Mouse (Mus musculus): ENCODE measurements around the gene 1700023F06Rik. TPM values are rescaled to one million over a fixed set of nuclear protein-coding genes. Genes with fewer than 3 reads are reported as not detected.

Gene 1700023F06Rik
- polyA plus RNA-seq, 1 experiment from 2014 or later = 0.12 TPM

GRCm38 (mm10) chr11:103181349-103181748 is 27.0 kb downstream of the 1700023F06Rik start:
- H3K4me1 ChIP-seq (ENCODE audit: control insufficient read depth, insufficient read depth, low read length) = no peaks in the 10 kb centered on the region
- ATAC-seq (ENCODE audit: low FRiP score) (no peak), DNase-seq (ENCODE audit: low spot score, missing footprints) (no peak)
- no peaks in the 10 kb centered on the region; the same call in 1 of the 2 replicates for H3K27me3 ChIP-seq (ENCODE audit: control insufficient read depth, insufficient read depth, low read length)
- no peak overlapping the region for H3K9ac ChIP-seq (ENCODE audit: low read length)
- H3K36me3 ChIP-seq (ENCODE audit: control insufficient read depth, insufficient read depth, low read length) = no peaks in the 10 kb centered on the region
- H3K27ac ChIP-seq (ENCODE audit: low read depth, low read length) = no peak overlapping the region
- no peak overlapping the region for H3K4me3 ChIP-seq (ENCODE audit: low read depth, low read length)
- whole genome bisulfite sequencing = 80% methylated on average over 9 of the region's 9 CpGs
- no peaks in the 10 kb centered on the region for H3K9me3 ChIP-seq (ENCODE audit: control insufficient read depth, low read length)
- no peak overlapping the region for H3K4me2 ChIP-seq

- 76% methylated on average over 1 of the region's 1 CpGs for WGBS
These were observed 27.9 kb downstream of the 1700023F06Rik start for GRCm38 (mm10) chr11:103180426-103180825.

DNA sequence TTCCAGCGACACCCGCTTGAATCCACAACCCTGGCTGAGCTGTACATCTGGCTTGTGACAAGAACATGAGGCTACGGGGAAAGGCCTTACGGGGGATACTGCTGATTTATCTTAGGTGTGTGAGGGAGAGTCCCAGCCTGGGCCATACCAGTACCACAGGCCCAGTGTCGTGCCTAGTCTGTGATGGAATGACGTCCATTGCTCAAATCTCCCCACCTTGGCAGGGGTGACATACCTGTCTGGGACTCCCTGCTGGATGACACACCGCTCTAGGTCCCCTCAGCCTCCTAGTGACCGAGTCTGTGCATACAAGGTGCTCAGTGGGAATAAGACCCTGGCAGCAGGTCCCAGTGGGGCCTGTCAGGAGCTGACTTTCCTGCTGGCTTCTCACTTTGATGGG is 29.6 kb downstream of the 1700023F06Rik start:
- no peak overlapping the region for H3K4me2 ChIP-seq
- WGBS = 89% methylated on average over 8 of the region's 8 CpGs
- H3K9me3 ChIP-seq (ENCODE audit: control insufficient read depth, low read length) = no peaks in the 10 kb centered on the region
- H3K36me3 ChIP-seq (ENCODE audit: control insufficient read depth, insufficient read depth, low read length) = no peaks in the 10 kb centered on the region
- no peak overlapping the region for H3K27ac ChIP-seq (ENCODE audit: low read depth, low read length)
- no peak for ATAC-seq (ENCODE audit: low FRiP score)
- no peaks in the 10 kb centered on the region for H3K4me1 ChIP-seq (ENCODE audit: control insufficient read depth, insufficient read depth, low read length)
- no peak for DNase-seq (ENCODE audit: low spot score, missing footprints)
- no peaks in the 10 kb centered on the region; the same call in 1 of the 2 replicates for H3K27me3 ChIP-seq (ENCODE audit: control insufficient read depth, insufficient read depth, low read length)
- no peak overlapping the region for H3K9ac ChIP-seq (ENCODE audit: low read length)
- H3K4me3 ChIP-seq (ENCODE audit: low read depth, low read length) = no peak overlapping the region

More at GRCm38 (mm10) chr11:103180426-103180825, 27.9 kb downstream of the 1700023F06Rik start:
- no peak overlapping the region for H3K9ac ChIP-seq (ENCODE audit: low read length)
- H3K36me3 ChIP-seq (ENCODE audit: control insufficient read depth, insufficient read depth, low read length) = no peaks in the 10 kb centered on the region
- ATAC-seq (ENCODE audit: low FRiP score) = no peak
- no peak overlapping the region for H3K27ac ChIP-seq (ENCODE audit: low read depth, low read length)
- no peak for DNase-seq (ENCODE audit: low spot score, missing footprints)
- no peaks in the 10 kb centered on the region for H3K9me3 ChIP-seq (ENCODE audit: control insufficient read depth, low read length)
- no peak overlapping the region for H3K4me3 ChIP-seq (ENCODE audit: low read depth, low read length)
- H3K27me3 ChIP-seq (ENCODE audit: control insufficient read depth, insufficient read depth, low read length) = no peaks in the 10 kb centered on the region; the same call in 1 of the 2 replicates
- no peaks in the 10 kb centered on the region for H3K4me1 ChIP-seq (ENCODE audit: control insufficient read depth, insufficient read depth, low read length)
- H3K4me2 ChIP-seq = no peak overlapping the region

- Histone ChIP-seq H3K36me3 (ENCODE audit: control insufficient read depth, insufficient read depth, low read length) (no peaks in the 10 kb centered on the region), H3K27ac (ENCODE audit: low read depth, low read length) (no peak overlapping the region), H3K9me3 (ENCODE audit: control insufficient read depth, low read length) (no peaks in the 10 kb centered on the region), H3K4me1 (ENCODE audit: control insufficient read depth, insufficient read depth, low read length) (no peaks in the 10 kb centered on the region), H3K9ac (ENCODE audit: low read length) (no peak overlapping the region), H3K27me3 (ENCODE audit: control insufficient read depth, insufficient read depth, low read length) (no peaks in the 10 kb centered on the region; the same call in 1 of the 2 replicates), H3K4me2 (no peak overlapping the region), H3K4me3 (ENCODE audit: low read depth, low read length) (no peak overlapping the region)
- ATAC-seq (ENCODE audit: low FRiP score) = no peak
- 83% methylated on average over 15 of the region's 15 CpGs for WGBS
- no peak for DNase-seq (ENCODE audit: low spot score, missing footprints)
These were observed 30.4 kb downstream of the 1700023F06Rik start for GRCm38 (mm10) chr11:103177815-103178485.

GRCm38 (mm10) chr11:103177216-103177615 is 31.1 kb downstream of the 1700023F06Rik start:
- Histone ChIP-seq H3K9me3 (ENCODE audit: control insufficient read depth, low read length) (no peaks in the 10 kb centered on the region), H3K4me1 (ENCODE audit: control insufficient read depth, insufficient read depth, low read length) (no peaks in the 10 kb centered on the region), H3K27me3 (ENCODE audit: control insufficient read depth, insufficient read depth, low read length) (peaks cover 4% of the 10 kb centered on the region), H3K36me3 (ENCODE audit: control insufficient read depth, insufficient read depth, low read length) (no peaks in the 10 kb centered on the region), H3K4me3 (ENCODE audit: low read depth, low read length) (no peak overlapping the region), H3K27ac (ENCODE audit: low read depth, low read length) (no peak overlapping the region), H3K9ac (ENCODE audit: low read length) (no peak overlapping the region), H3K4me2 (no peak overlapping the region)
- no peak for ATAC-seq (ENCODE audit: low FRiP score)
- DNase-seq (ENCODE audit: low spot score, missing footprints) = no peak
- WGBS = 81% methylated on average over 5 of the region's 5 CpGs

DNA sequence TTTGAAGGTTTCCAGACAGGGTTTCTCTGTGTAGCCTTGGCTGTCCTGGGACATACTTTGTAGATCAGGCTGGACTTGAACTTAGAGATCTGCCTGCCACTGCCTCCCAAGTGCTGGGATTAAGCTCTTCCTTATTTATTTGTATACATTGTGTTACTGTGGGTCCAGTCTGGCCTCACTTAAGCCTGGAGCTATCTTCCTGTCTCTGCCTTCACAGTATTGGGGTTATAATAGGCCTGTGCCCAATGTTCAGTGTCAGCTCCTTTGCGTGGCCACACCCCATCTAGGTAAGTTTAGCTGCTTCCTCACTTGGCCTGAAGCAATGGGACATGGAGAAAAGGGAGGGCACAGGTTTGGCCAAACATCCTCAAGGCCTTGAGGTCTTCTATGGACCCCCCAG is 31.8 kb downstream of the 1700023F06Rik start:
- no peak overlapping the region for H3K27ac ChIP-seq (ENCODE audit: low read depth, low read length)
- no peak for ATAC-seq (ENCODE audit: low FRiP score)

DNA sequence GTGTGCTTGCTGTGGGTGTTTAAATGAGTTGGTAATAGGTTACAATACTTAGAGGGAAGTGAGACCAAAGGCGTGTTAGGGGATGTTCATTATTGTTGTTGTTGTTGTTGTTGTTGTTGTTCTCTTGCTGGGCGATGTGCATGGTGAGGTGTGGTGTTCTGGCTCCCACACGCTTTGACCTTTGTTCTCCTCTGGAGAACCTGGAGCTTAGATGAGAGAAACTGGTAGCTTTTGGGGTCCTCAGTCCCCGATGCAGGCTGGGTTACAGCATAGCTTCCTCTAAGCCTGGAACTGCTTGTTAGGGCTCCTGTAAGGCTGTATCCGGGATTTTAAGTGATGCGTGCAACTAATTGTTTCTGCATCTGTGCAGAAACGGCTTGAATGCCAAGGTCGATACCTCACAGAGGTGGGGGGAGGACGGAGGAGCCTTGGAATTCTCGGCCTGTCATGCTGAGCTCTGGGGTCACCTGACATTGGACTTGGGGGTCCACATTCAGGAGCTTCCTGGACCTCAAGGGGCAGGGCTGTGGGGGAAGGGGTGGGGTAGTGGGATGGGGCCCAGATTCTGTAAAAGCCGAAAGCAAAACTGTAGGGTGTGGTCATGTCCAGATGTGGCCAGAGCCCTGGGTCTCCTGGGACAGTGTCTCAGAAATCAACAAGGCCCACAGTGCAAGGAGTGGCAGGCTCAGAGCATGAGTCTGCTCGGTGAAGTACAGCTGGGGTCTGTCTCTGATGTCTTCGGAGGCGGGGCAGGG is 32.5 kb downstream of the 1700023F06Rik start:
- DNase-seq (ENCODE audit: low spot score, missing footprints) (no peak), ATAC-seq (ENCODE audit: low FRiP score) (no peak)
- Histone ChIP-seq H3K4me2 (no peak overlapping the region), H3K9ac (ENCODE audit: low read length) (no peak overlapping the region), H3K4me1 (ENCODE audit: control insufficient read depth, insufficient read depth, low read length) (no peaks in the 10 kb centered on the region), H3K27me3 (ENCODE audit: control insufficient read depth, insufficient read depth, low read length) (peaks cover 18% of the 10 kb centered on the region), H3K27ac (ENCODE audit: low read depth, low read length) (no peak overlapping the region), H3K9me3 (ENCODE audit: control insufficient read depth, low read length) (no peaks in the 10 kb centered on the region), H3K4me3 (ENCODE audit: low read depth, low read length) (no peak overlapping the region), H3K36me3 (ENCODE audit: control insufficient read depth, insufficient read depth, low read length) (no peaks in the 10 kb centered on the region)
- 83% methylated on average over 14 of the region's 14 CpGs for WGBS

More for the DNA sequence above, 31.8 kb downstream of the 1700023F06Rik start:
- no peaks in the 10 kb centered on the region for H3K36me3 ChIP-seq (ENCODE audit: control insufficient read depth, insufficient read depth, low read length)
- H3K4me3 ChIP-seq (ENCODE audit: low read depth, low read length) = no peak overlapping the region
- no peak overlapping the region for H3K9ac ChIP-seq (ENCODE audit: low read length)
- peaks cover 11% of the 10 kb centered on the region for H3K27me3 ChIP-seq (ENCODE audit: control insufficient read depth, insufficient read depth, low read length)
- no peaks in the 10 kb centered on the region for H3K4me1 ChIP-seq (ENCODE audit: control insufficient read depth, insufficient read depth, low read length)
- H3K4me2 ChIP-seq = no peak overlapping the region
- DNase-seq (ENCODE audit: low spot score, missing footprints) = no peak
- no peaks in the 10 kb centered on the region for H3K9me3 ChIP-seq (ENCODE audit: control insufficient read depth, low read length)
- 94% methylated on average over 1 of the region's 1 CpGs for WGBS

DNA sequence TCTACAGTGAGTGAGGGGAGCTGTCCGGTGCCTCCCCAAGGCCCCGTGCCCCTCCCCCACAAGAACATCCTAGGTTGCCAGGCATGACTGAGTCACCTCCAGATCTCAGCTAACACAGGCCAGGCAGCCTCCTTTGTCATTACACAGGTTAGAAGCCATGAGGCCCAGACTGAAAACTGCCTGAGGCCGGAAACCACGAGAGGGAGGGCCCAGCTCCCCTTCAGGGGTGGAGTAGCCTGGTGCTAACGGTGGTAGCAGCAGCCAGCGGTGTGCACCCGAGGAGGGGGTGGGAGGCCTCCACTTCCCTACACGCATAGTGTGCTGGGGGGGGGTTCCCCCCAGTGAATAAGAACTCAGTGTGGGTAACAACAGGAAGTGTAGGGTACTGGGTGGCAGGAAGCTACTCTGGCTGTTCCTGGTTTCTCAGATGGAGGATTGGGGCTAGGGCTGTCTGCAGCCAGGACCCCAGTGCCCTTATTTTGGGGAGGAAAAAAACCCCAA is 33.4 kb downstream of the 1700023F06Rik start:
- no peak overlapping the region for H3K9ac ChIP-seq (ENCODE audit: low read length)
- WGBS = 65% methylated on average over 8 of the region's 8 CpGs
- H3K27me3 ChIP-seq (ENCODE audit: control insufficient read depth, insufficient read depth, low read length) = peaks cover 27% of the 10 kb centered on the region
- H3K4me3 ChIP-seq (ENCODE audit: low read depth, low read length) = no peak overlapping the region
- no peaks in the 10 kb centered on the region for H3K9me3 ChIP-seq (ENCODE audit: control insufficient read depth, low read length)
- no peak overlapping the region for H3K27ac ChIP-seq (ENCODE audit: low read depth, low read length)
- no peak overlapping the region for H3K4me2 ChIP-seq
- no peak for DNase-seq (ENCODE audit: low spot score, missing footprints)
- H3K36me3 ChIP-seq (ENCODE audit: control insufficient read depth, insufficient read depth, low read length) = no peaks in the 10 kb centered on the region
- no peaks in the 10 kb centered on the region; the same call in 1 of the 2 replicates for H3K4me1 ChIP-seq (ENCODE audit: control insufficient read depth, insufficient read depth, low read length)
- no peak for ATAC-seq (ENCODE audit: low FRiP score)

DNA sequence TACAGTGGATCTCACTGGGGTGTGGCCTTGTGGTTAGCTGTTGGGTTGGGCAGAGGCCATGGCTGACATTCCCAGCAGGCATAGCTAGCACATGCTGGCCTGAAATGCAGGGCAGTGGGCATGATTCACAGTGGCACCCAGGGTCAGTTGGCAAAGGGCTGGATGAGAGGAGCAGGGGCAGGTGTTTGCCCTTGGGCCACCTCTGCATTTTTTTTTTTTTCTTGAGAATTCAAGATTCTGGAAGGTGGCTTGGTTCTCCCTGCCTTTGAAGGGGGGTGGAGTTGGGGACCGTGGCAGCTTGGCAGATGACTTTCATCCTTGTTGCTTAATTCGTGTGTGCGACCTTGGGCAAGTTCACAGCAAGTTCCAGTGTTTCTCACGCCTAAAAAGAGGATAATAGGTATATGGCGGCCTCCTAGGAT is 33.9 kb downstream of the 1700023F06Rik start:
- Histone ChIP-seq H3K4me3 (ENCODE audit: low read depth, low read length) (no peak overlapping the region), H3K27me3 (ENCODE audit: control insufficient read depth, insufficient read depth, low read length) (peaks cover 32% of the 10 kb centered on the region), H3K9me3 (ENCODE audit: control insufficient read depth, low read length) (no peaks in the 10 kb centered on the region), H3K4me2 (no peak overlapping the region), H3K4me1 (ENCODE audit: control insufficient read depth, insufficient read depth, low read length) (no peaks in the 10 kb centered on the region; the same call in 1 of the 2 replicates), H3K9ac (ENCODE audit: low read length) (no peak overlapping the region), H3K27ac (ENCODE audit: low read depth, low read length) (no peak overlapping the region), H3K36me3 (ENCODE audit: control insufficient read depth, insufficient read depth, low read length) (no peaks in the 10 kb centered on the region)
- DNase-seq (ENCODE audit: low spot score, missing footprints) (no peak), ATAC-seq (ENCODE audit: low FRiP score) (no peak)
- WGBS = 73% methylated on average over 5 of the region's 5 CpGs

Data from midbrain, embryonic 11.5 days (tissue).